Mouse (Mus musculus): ENCODE measurements around the gene Olfr572. TPM values are rescaled to one million over a fixed set of nuclear protein-coding genes. Genes with fewer than 3 reads are reported as not detected.

Gene Olfr572
- polyA plus RNA-seq (2021) = not detected

- CTCF ChIA-PET = no interaction called here
- POLR2A ChIA-PET = no interaction called here
- no peak for TF ChIP-seq CTCF (IDR thresholded peaks at IDR 0.05)
- in situ Hi-C loops (cut with MboI; ENCODE audit: low pct_unique_long_range_greater_than_20kb) = loop anchor here (5.0 kb wide), 1 partner anchor 257 kb away; no protein-coding TSS in a partner anchor
- DNase-seq (ENCODE audit: low read depth, low spot score) (no peak), ATAC-seq (no peak)
- peaks cover 4% of the 10 kb centered on the region for H3K27me3 ChIP-seq
These were observed at the start of gene Olfr572 for GRCm38 (mm10) chr7:102924109-102924508. Olfr572 (plus strand) TSS chr7:102924409.

- H3K27me3 ChIP-seq = no peaks in the 10 kb centered on the region
- DNase-seq (ENCODE audit: low read depth, low spot score) (no peak), ATAC-seq (no peak)
- no peak for TF ChIP-seq CTCF (IDR thresholded peaks at IDR 0.05)
- in situ Hi-C loops (cut with MboI; ENCODE audit: low pct_unique_long_range_greater_than_20kb) = no loop called here
- CTCF ChIA-PET = no interaction called here
- POLR2A ChIA-PET = no interaction called here
These were observed 47.4 kb upstream of the Olfr572 start, which contains the start of gene Olfr568 for GRCm38 (mm10) chr7:102876822-102877221. Olfr568 (plus strand) TSS chr7:102877122.

- peaks cover 10% of the 10 kb centered on the region for H3K27me3 ChIP-seq
- ChIA-PET CTCF (interaction anchor here (1.6 kb wide), 1 partner anchor 11 kb away, joined by 3 read pairs; no protein-coding TSS in a partner anchor), POLR2A (no interaction called here)
- TF ChIP-seq CTCF (IDR thresholded peaks at IDR 0.05) = no peak
- in situ Hi-C loops (cut with MboI; ENCODE audit: low pct_unique_long_range_greater_than_20kb) = no loop called here
- no peak for ATAC-seq
- DNase-seq (ENCODE audit: low read depth, low spot score) = no peak
These were observed 33.4 kb upstream of the Olfr572 start, which contains the start of gene Olfr569 for GRCm38 (mm10) chr7:102890782-102891181. Olfr569 (minus strand) TSS chr7:102890882.

- in situ Hi-C loops (cut with MboI; ENCODE audit: low pct_unique_long_range_greater_than_20kb) = loop anchor here (5.0 kb wide), 2 partner anchors 223 to 408 kb away; no protein-coding TSS in a partner anchor
- TF ChIP-seq CTCF (IDR thresholded peaks at IDR 0.05) = no peak
- ChIA-PET CTCF (no interaction called here), POLR2A (no interaction called here)
- no peak for DNase-seq (ENCODE audit: low read depth, low spot score)
- no peaks in the 10 kb centered on the region for H3K27me3 ChIP-seq
- ATAC-seq = no peak
These were observed 8.9 kb upstream of the Olfr572 start for GRCm38 (mm10) chr7:102915261-102915660.

- POLR2A ChIA-PET = no interaction called here
- no peak for DNase-seq (ENCODE audit: low read depth, low spot score)
- in situ Hi-C loops (cut with MboI; ENCODE audit: low pct_unique_long_range_greater_than_20kb) = loop anchor here (5.0 kb wide), 2 partner anchors 224 to 409 kb away; no protein-coding TSS in a partner anchor
- no peaks in the 10 kb centered on the region for H3K27me3 ChIP-seq
- ATAC-seq = no peak
- no peak for TF ChIP-seq CTCF (IDR thresholded peaks at IDR 0.05)
- CTCF ChIA-PET = no interaction called here
These were observed 7.8 kb upstream of the Olfr572 start for GRCm38 (mm10) chr7:102916405-102916804.

- ATAC-seq (no peak), DNase-seq (ENCODE audit: low read depth, low spot score) (no peak)
- ChIA-PET CTCF (no interaction called here), POLR2A (no interaction called here)
- no peak for TF ChIP-seq CTCF (IDR thresholded peaks at IDR 0.05)
- in situ Hi-C loops (cut with MboI; ENCODE audit: low pct_unique_long_range_greater_than_20kb) = loop anchor here (5.0 kb wide), 2 partner anchors 225 to 410 kb away; no protein-coding TSS in a partner anchor
- no peaks in the 10 kb centered on the region for H3K27me3 ChIP-seq
These were observed 7.0 kb upstream of the Olfr572 start, which contains the start of gene Olfr571 for GRCm38 (mm10) chr7:102917032-102917875. Olfr571 (minus strand) TSS chr7:102917536.

GRCm38 (mm10) chr7:102919632-102920031, 4.6 kb upstream of the Olfr572 start:
- ATAC-seq (no peak), DNase-seq (ENCODE audit: low read depth, low spot score) (peak; percentile 9)
- ChIA-PET POLR2A (no interaction called here), CTCF (interaction anchor here (1.0 kb wide), 1 partner anchor 14 kb away, joined by 3 read pairs; no protein-coding TSS in a partner anchor)
- peak; percentile 55 for TF ChIP-seq CTCF (IDR thresholded peaks at IDR 0.05)
- in situ Hi-C loops (cut with MboI; ENCODE audit: low pct_unique_long_range_greater_than_20kb) = loop anchor here (5.0 kb wide), 3 partner anchors 227 to 412 kb away; no protein-coding TSS in a partner anchor
- H3K27me3 ChIP-seq = no peaks in the 10 kb centered on the region

GRCm38 (mm10) chr7:102927105-102927504, 2.9 kb downstream of the Olfr572 start:
- in situ Hi-C loops (cut with MboI; ENCODE audit: low pct_unique_long_range_greater_than_20kb) = no loop called here
- DNase-seq (ENCODE audit: low read depth, low spot score) (no peak), ATAC-seq (no peak)
- POLR2A ChIA-PET = no interaction called here
- CTCF ChIA-PET = no interaction called here
- TF ChIP-seq CTCF (IDR thresholded peaks at IDR 0.05) = no peak
- peaks cover 4% of the 10 kb centered on the region for H3K27me3 ChIP-seq

- in situ Hi-C loops (cut with MboI; ENCODE audit: low pct_unique_long_range_greater_than_20kb) = no loop called here
- no peak for ATAC-seq
- DNase-seq (ENCODE audit: low read depth, low spot score) = no peak
- H3K27me3 ChIP-seq = no peaks in the 10 kb centered on the region
- POLR2A ChIA-PET = no interaction called here
- no peak for TF ChIP-seq CTCF (IDR thresholded peaks at IDR 0.05)
- CTCF ChIA-PET = no interaction called here
These were observed 18.3 kb downstream of the Olfr572 start, which contains the start of gene Olfr573-ps1 for GRCm38 (mm10) chr7:102942475-102942874. Olfr573-ps1 (minus strand) TSS chr7:102942575.

GRCm38 (mm10) chr7:102943417-102943816, 19.2 kb downstream of the Olfr572 start:
- ChIA-PET CTCF (no interaction called here), POLR2A (no interaction called here)
- ATAC-seq (no peak), DNase-seq (ENCODE audit: low read depth, low spot score) (no peak)
- no peak for TF ChIP-seq CTCF (IDR thresholded peaks at IDR 0.05)
- no peaks in the 10 kb centered on the region for H3K27me3 ChIP-seq
- in situ Hi-C loops (cut with MboI; ENCODE audit: low pct_unique_long_range_greater_than_20kb) = no loop called here

GRCm38 (mm10) chr7:102948167-102948566, 24.0 kb downstream of the Olfr572 start, which contains the start of gene Olfr574:
Olfr574 (plus strand) TSS chr7:102948467.
- ATAC-seq (no peak), DNase-seq (ENCODE audit: low read depth, low spot score) (no peak)
- no peaks in the 10 kb centered on the region for H3K27me3 ChIP-seq
- ChIA-PET CTCF (no interaction called here), POLR2A (no interaction called here)
- in situ Hi-C loops (cut with MboI; ENCODE audit: low pct_unique_long_range_greater_than_20kb) = no loop called here
- TF ChIP-seq CTCF (IDR thresholded peaks at IDR 0.05) = no peak

Data from Patski (cell line).